Mouse (Mus musculus) thymus, postnatal 36 days (tissue): ENCODE measurements around the gene Prune1.

Experiments used
- DNase-seq, 2 experiments: peaks; one replicate each; pipeline ENCODE4 v3.0.0; 2022; ENCODE audit warnings: mixed read lengths in 2 of 2

Prune1 gene

GRCm38 (mm10) chr3:95276428-95276934 lies 5.4 kb downstream of the Prune1 start:
- DNase-seq, result no peak

- DNase-seq, result no peak
These were observed 6.7 kb downstream of the Prune1 start for GRCm38 (mm10) chr3:95275161-95275560.

GRCm38 (mm10) chr3:95274453-95274852 lies 7.4 kb downstream of the Prune1 start:
- no peak for DNase-seq

GRCm38 (mm10) chr3:95273471-95273870 lies 8.4 kb downstream of the Prune1 start:
- no peak for DNase-seq

- no peak for DNase-seq
These were observed 11.0 kb downstream of the Prune1 start for GRCm38 (mm10) chr3:95270766-95271364.

- DNase-seq, result no peak
These were observed 12.1 kb downstream of the Prune1 start for GRCm38 (mm10) chr3:95269789-95270188.

- DNase-seq, result no peak
These were observed 14.0 kb downstream of the Prune1 start for GRCm38 (mm10) chr3:95267855-95268254.

GRCm38 (mm10) chr3:95266052-95266451 lies 15.8 kb downstream of the Prune1 start:
- no peak for DNase-seq

GRCm38 (mm10) chr3:95264724-95265123 lies 17.2 kb downstream of the Prune1 start:
- no peak for DNase-seq

GRCm38 (mm10) chr3:95263089-95263739 lies 18.7 kb downstream of the Prune1 start:
- DNase-seq, result peak; percentile 78 to 81

- no peak for DNase-seq
These were observed 19.9 kb downstream of the Prune1 start for GRCm38 (mm10) chr3:95261975-95262374.

GRCm38 (mm10) chr3:95256931-95257330 lies 24.9 kb downstream of the Prune1 start:
- DNase-seq, result no peak

- DNase-seq, result no peak
These were observed 31.0 kb downstream of the Prune1 start, which contains the start of gene Bnipl for GRCm38 (mm10) chr3:95250783-95251424. Gene Bnipl, minus strand, starts transcription at chr3:95251193.

- DNase-seq, result no peak
These were observed 31.5 kb downstream of the Prune1 start for GRCm38 (mm10) chr3:95250361-95250760.

GRCm38 (mm10) chr3:95247660-95248336 lies 34.1 kb downstream of the Prune1 start:
- DNase-seq, result no peak

- DNase-seq, result no peak
These were observed 35.2 kb downstream of the Prune1 start for GRCm38 (mm10) chr3:95246465-95247231.

- DNase-seq, result no peak
These were observed 38.8 kb downstream of the Prune1 start for GRCm38 (mm10) chr3:95243086-95243485.

- DNase-seq, result no peak
These were observed 40.4 kb downstream of the Prune1 start, which contains the start of gene Gm128 for GRCm38 (mm10) chr3:95241498-95241897. Gene Gm128, minus strand, starts transcription at chr3:95241598.

- no peak for DNase-seq
These were observed 41.0 kb downstream of the Prune1 start for GRCm38 (mm10) chr3:95240900-95241299.

- no peak for DNase-seq
These were observed 41.9 kb downstream of the Prune1 start for GRCm38 (mm10) chr3:95239971-95240370.

GRCm38 (mm10) chr3:95239022-95239421 lies 42.9 kb downstream of the Prune1 start:
- DNase-seq, result no peak

- no peak for DNase-seq
These were observed 44.3 kb downstream of the Prune1 start for GRCm38 (mm10) chr3:95237541-95238099.
